Mouse (Mus musculus) heart, adult 8-10 months (tissue): ENCODE results near the gene Slc35e4. TPM values are rescaled to one million over a fixed set of nuclear protein-coding genes. Genes with fewer than 3 reads are reported as not detected.
A peak's percentile ranks its signal among the peaks of the same experiment; 100 is the strongest.

Source experiments
- DNase-seq: peaks from one replicate; pipeline ENCODE4 v3.0.0; 2022; ENCODE audit warnings: low spot score
- total RNA-seq, 4 experiments: library from RNA; stranded (reverse); gene quantifications; 2 replicates each; pipeline ENCODE4 v1.2.4; 2022

Gene Slc35e4
- total RNA-seq, 4 experiments from 2014 or later, result 3.1 to 5.5 (median 4.3) TPM

DNA sequence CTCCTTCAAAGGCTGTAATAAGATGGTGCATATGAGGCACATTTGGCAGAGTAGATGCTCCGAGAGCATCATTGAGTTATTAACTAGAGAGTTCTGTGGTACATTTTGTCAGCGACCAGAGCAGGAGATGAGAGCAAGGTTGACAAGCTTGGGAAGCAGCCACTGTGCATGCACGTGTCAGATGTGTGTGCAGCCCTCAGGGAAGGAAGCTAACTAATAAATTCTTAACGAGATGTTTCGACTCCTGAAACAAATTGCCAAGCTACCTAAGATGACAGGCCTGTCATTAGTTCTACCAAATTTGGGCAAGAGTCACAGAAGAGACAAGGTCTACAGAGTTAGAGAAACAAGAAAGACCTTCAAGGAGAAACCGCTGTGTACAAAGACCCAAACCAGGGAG lies 50.1 kb downstream of the Slc35e4 start:
- no peak for DNase-seq

DNA sequence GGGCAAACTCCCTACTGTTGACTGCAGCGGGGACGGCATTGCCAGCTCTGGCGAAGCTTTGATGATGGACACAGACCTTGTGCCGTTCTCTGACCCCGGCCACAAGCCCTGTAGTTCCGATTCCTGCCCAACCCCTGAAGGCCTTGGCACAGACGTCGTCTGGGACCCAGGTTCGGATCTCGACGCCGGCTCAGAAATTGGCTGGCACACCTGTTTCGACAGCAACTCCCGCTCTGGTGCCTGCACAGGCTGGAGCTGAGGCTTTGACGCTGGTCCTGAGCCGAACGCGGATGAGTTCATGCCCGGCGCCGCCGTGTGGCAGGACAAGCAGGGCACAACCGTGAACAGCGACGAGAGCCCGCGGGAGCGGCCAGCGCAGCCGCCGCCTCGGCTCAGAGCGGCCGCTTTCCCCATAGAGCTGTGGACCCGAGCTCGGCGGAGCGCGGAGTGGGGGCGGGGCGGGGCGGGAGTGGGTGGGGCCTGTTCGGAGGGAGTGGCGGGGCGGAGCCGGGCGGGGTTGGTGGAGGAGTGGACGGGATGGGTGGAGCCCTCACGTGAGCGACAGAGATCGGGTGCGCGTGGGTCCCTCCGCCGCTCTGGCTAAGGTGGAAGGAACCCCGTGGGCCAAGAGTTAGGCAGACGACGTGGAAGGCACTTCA lies 50.9 kb downstream of the Slc35e4 start, which contains the start of gene Osbp2:
Gene Osbp2, minus strand, starts transcription at position 450 of the 659 bp plus-strand sequence.
- peak; percentile 31 for DNase-seq

DNA sequence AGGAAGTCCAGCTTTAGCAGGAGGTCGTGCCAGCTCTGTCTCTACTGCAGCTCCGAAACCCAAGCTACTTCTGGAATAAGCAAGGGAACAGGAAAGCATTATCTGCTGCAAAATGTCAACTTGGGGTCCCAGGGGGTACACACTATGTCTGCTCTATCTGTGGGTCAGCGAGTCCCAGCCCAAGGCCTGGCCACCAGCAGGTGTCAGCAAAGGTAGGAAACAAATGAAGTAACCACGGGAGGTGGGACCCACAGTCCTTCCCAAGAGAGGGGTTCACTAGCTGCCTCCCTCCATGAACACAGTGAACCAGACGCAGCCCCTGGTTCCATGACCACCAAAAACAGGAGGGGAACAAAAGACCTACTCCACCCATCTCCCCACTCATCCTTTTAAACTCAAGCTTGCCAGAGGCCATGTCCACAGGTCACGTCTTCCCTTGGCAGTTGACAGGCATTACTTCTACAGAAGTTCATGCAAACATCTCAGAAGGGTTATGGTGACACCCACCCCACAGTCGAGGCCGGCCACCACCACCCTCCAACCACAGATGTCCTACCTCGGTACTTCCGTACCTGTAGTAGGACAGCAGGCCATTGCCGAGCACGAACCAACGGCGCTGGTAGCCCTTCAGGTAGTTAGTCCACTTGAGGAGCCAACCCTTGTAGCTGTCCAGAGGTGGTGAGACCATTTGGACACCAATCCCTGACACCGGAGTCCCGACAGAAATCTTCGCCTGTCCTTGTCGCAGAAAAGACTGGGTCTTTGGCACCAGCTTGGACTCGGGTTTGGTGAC lies 51.6 kb downstream of the Slc35e4 start:
- no peak for DNase-seq

DNA sequence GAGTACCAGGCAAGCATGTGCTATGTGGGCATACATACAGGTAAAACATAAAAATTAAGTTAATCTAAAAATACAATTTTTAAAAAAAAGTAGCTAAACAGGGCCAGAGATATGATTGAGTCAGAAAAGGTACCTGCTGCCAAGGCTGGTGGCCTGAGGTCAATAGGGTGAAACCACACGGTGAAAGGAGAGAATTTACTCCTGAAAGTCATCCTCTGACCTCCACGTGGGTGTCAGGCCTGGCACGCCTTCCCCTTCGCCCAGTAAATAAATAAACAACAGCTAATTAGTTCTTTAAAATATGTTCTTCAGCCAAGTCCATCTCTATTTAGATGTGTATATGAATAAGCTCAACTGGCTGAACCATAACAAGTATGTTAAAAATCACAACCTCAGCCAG lies 54.1 kb downstream of the Slc35e4 start:
- DNase-seq, result no peak

DNA sequence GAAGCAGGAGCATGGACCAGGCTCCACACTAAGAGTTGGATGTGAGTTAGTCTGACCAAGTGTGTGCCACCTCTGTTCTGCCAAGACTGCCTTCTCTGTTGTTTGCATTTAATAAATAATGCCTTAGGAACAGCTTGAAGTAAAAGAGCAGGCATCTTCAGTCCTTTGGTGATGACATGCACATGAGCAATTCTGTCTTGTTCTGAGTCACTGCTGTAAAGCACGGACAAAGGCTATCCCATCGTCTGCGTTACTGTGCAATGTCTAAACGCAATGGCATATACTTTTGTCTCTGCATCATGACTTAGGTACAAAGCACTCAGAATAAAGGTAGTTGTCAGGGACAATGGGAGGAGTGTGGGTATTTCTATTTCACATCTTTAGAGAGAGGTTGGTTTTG lies 54.7 kb downstream of the Slc35e4 start:
- DNase-seq, result no peak

DNA sequence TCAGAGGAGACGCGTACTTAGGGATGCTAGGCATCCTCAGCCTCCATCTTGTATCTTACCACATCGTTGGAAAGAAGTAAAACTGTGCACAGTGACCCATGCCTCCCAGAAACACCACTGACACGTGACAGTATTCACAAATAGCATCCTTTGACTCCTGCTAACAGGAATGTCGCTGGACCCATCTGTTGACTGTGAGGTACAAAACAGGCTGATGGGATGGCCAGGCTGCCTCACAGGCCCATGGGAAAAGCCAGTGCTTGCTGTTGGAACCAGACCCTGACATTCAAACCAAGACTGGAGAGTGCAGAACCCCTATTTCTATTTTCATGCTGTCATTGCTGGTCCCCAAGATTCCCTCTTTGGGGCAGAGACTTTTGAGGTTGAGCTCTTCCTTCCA lies 56.6 kb downstream of the Slc35e4 start:
- DNase-seq, result no peak

Other genes with a start within 250 kb of the Slc35e4 start
- gene Osbp2, start 50.8 kb downstream of the Slc35e4 start, total RNA-seq, result 10 to 100 TPM; 17.0 to 22.2 (median 20.1) TPM
- gene 4921536K21Rik, start 19.6 kb downstream of the Slc35e4 start, total RNA-seq, result under 1 TPM; 0.57 to 0.91 (median 0.60) TPM
- 10 to 100 TPM; 31.5 to 52.7 (median 36.9) TPM for gene Dusp18, start 19.4 kb downstream of the Slc35e4 start, total RNA-seq
- 10 to 100 TPM; 43.0 to 46.5 (median 44.3) TPM for gene Tcn2, start 17.5 kb upstream of the Slc35e4 start, total RNA-seq
- 10 to 100 TPM; 25.1 to 30.5 (median 27.3) TPM for gene Pes1, start 49.3 kb upstream of the Slc35e4 start, total RNA-seq
- not detected for gene 4930556J24Rik, start 62.1 kb upstream of the Slc35e4 start, total RNA-seq
- gene Gal3st1, start 69.0 kb upstream of the Slc35e4 start, total RNA-seq, result under 1 TPM in 1 of 4 experiments, not detected in 3; 0.27 TPM
- under 1 TPM in 3 of 4 experiments, not detected in 1; 0.16 to 0.65 (median 0.20) TPM for gene Sec14l4, start 116.8 kb upstream of the Slc35e4 start, total RNA-seq
- gene Sec14l3, start 150.2 kb upstream of the Slc35e4 start, total RNA-seq, result 1 to 10 TPM in 1 of 4 experiments, not detected in 3; 1.6 TPM
- gene Mtfp1, start 180.8 kb upstream of the Slc35e4 start, total RNA-seq, result 100 to 1,000 TPM; 128 to 167 (median 148) TPM
- under 1 TPM; 0.41 to 0.82 (median 0.60) TPM for gene Sec14l2, start 208.8 kb upstream of the Slc35e4 start, total RNA-seq
- gene Rnf215, start 220.5 kb upstream of the Slc35e4 start, total RNA-seq, result 10 to 100 TPM in 3 of 4 experiments, 1 to 10 TPM in 1; 10.0 to 14.2 (median 11.2) TPM
- 1 to 10 TPM; 3.0 to 4.2 (median 3.6) TPM for gene Ccdc157, start 245.6 kb upstream of the Slc35e4 start, total RNA-seq
- gene Sf3a1, start 245.7 kb upstream of the Slc35e4 start, total RNA-seq, result 10 to 100 TPM; 25.8 to 34.5 (median 30.4) TPM